Mouse (Mus musculus): ENCODE data around the gene Mllt6. TPM values are rescaled to one million over a fixed set of nuclear protein-coding genes. Genes with fewer than 3 reads are reported as not detected.

Gene Mllt6
- polyA plus RNA-seq (2012; ENCODE audit: insufficient read depth, insufficient read length, missing spikeins), result 10.9 and 12.9 TPM in 2 replicates

DNA sequence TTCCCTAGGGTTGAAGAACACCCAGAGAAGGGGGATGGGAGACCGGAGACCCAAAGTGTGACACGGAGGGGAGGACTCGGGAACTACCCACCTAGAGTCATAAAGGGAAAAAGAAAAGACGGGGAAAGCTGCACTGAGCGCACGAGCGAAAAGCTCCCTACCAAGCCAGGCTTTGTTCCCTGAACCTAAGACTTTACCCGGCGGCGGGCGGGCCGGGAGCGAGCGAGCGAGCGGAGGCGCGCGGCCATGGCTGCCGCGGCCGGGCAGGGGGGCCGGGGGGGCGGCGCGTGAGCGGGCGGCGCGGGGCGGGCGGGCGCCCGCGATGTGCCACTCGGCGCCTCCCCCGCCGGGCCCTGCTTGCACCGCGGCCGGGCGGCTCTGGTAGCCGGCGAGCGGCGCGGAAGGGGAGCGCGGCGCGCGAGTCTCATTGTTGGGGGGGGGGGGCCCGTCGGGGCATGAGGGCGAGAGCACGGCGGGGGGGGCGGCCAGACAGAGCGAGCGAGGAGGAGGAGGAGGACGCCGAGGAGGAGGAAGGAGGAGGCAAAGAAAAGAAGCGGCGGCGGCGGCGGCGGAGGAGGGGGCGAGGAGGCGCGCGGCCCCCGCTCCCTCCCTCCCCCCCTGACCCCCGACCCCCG is at the start of gene Mllt6:
Mllt6 (plus strand) TSS at position 522 of the 635 bp plus-strand sequence.
- peaks cover 5% of the 10 kb centered on the region; the same call in 1 of the 2 replicates for H3K4me1 ChIP-seq (ENCODE audit: control insufficient read depth, insufficient read depth, insufficient read length, low read length)
- peak within 1 kb of the TSS; percentile 88 for H3K4me3 ChIP-seq (ENCODE audit: insufficient read depth, low read depth, low read length)
- H3K27ac ChIP-seq (replicated peaks; ENCODE audit: low read depth, low read length), result peak within 1 kb of the TSS; percentile 90

- no peak overlapping the region for H3K27ac ChIP-seq (replicated peaks; ENCODE audit: low read depth, low read length)
- H3K4me1 ChIP-seq (ENCODE audit: control insufficient read depth, insufficient read depth, insufficient read length, low read length), result no peaks in the 10 kb centered on the region
- H3K4me3 ChIP-seq (ENCODE audit: insufficient read depth, low read depth, low read length), result no peak overlapping the region
These were observed 47.9 kb upstream of the Mllt6 start for GRCm38 (mm10) chr11:97615276-97615675.

- Histone ChIP-seq H3K4me3 (ENCODE audit: insufficient read depth, low read depth, low read length) (no peak overlapping the region), H3K4me1 (ENCODE audit: control insufficient read depth, insufficient read depth, insufficient read length, low read length) (no peaks in the 10 kb centered on the region), H3K27ac (replicated peaks; ENCODE audit: low read depth, low read length) (no peak overlapping the region)
These were observed 44.8 kb upstream of the Mllt6 start for GRCm38 (mm10) chr11:97618368-97618767.

GRCm38 (mm10) chr11:97619391-97619795 is 43.8 kb upstream of the Mllt6 start:
- Histone ChIP-seq H3K4me3 (ENCODE audit: insufficient read depth, low read depth, low read length) (no peak overlapping the region), H3K27ac (replicated peaks; ENCODE audit: low read depth, low read length) (no peak overlapping the region), H3K4me1 (ENCODE audit: control insufficient read depth, insufficient read depth, insufficient read length, low read length) (no peaks in the 10 kb centered on the region)

DNA sequence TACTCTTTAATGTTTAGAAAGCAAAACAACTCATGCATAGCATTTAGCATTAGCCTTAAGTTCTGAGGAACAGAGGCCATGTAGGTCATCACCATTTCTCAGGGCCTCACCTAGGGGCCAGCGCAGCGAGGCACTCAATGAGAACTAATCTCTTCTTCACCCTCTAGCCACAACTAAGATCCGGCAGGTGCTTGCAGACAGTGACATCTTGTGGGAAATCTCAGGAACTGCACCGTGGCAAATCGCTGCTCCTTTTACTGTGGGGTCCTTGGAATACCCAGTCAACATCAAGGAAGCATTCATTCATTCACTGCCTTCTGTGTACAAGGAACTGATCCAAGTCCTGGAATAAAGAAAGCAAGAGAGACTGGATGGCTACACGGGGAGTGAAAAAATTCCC is 40.8 kb upstream of the Mllt6 start:
- H3K4me3 ChIP-seq (ENCODE audit: insufficient read depth, low read depth, low read length), result no peak overlapping the region

GRCm38 (mm10) chr11:97623166-97623565 is 40.0 kb upstream of the Mllt6 start:
- Histone ChIP-seq H3K4me3 (ENCODE audit: insufficient read depth, low read depth, low read length) (no peak overlapping the region), H3K27ac (replicated peaks; ENCODE audit: low read depth, low read length) (no peak overlapping the region), H3K4me1 (ENCODE audit: control insufficient read depth, insufficient read depth, insufficient read length, low read length) (no peaks in the 10 kb centered on the region)

More for the DNA sequence above, 40.8 kb upstream of the Mllt6 start:
- Histone ChIP-seq H3K27ac (replicated peaks; ENCODE audit: low read depth, low read length) (no peak overlapping the region), H3K4me1 (ENCODE audit: control insufficient read depth, insufficient read depth, insufficient read length, low read length) (no peaks in the 10 kb centered on the region)

GRCm38 (mm10) chr11:97625551-97625950 is 37.7 kb upstream of the Mllt6 start:
- Histone ChIP-seq H3K4me3 (ENCODE audit: insufficient read depth, low read depth, low read length) (no peak overlapping the region), H3K27ac (replicated peaks; ENCODE audit: low read depth, low read length) (no peak overlapping the region), H3K4me1 (ENCODE audit: control insufficient read depth, insufficient read depth, insufficient read length, low read length) (no peaks in the 10 kb centered on the region; the same call in 1 of the 2 replicates)

- Histone ChIP-seq H3K27ac (replicated peaks; ENCODE audit: low read depth, low read length) (no peak overlapping the region), H3K4me3 (ENCODE audit: insufficient read depth, low read depth, low read length) (no peak overlapping the region), H3K4me1 (ENCODE audit: control insufficient read depth, insufficient read depth, insufficient read length, low read length) (no peaks in the 10 kb centered on the region; the same call in 1 of the 2 replicates)
These were observed 36.8 kb upstream of the Mllt6 start for GRCm38 (mm10) chr11:97626431-97626830.

DNA sequence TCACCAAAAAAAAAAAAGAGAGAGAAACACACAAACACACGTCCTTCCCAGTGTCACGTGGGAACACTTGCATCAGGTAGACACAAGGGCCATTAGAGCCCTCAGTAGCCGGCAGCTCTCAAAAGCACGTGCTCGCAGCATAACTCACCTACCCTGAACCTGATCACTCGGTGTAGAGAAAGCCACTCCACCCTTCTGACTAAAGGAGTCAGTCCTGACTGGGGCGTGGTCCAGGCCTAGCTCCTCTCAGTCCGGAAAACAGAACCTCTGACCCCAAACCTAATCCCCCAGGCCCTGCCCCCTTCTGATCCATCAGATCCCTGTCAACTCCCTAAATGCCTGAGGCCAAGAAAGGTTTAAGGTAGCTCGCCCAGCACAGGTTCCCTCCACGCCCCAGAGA is 36.4 kb upstream of the Mllt6 start:
- Histone ChIP-seq H3K4me1 (ENCODE audit: control insufficient read depth, insufficient read depth, insufficient read length, low read length) (no peaks in the 10 kb centered on the region; the same call in 1 of the 2 replicates), H3K27ac (replicated peaks; ENCODE audit: low read depth, low read length) (no peak overlapping the region), H3K4me3 (ENCODE audit: insufficient read depth, low read depth, low read length) (no peak overlapping the region)

DNA sequence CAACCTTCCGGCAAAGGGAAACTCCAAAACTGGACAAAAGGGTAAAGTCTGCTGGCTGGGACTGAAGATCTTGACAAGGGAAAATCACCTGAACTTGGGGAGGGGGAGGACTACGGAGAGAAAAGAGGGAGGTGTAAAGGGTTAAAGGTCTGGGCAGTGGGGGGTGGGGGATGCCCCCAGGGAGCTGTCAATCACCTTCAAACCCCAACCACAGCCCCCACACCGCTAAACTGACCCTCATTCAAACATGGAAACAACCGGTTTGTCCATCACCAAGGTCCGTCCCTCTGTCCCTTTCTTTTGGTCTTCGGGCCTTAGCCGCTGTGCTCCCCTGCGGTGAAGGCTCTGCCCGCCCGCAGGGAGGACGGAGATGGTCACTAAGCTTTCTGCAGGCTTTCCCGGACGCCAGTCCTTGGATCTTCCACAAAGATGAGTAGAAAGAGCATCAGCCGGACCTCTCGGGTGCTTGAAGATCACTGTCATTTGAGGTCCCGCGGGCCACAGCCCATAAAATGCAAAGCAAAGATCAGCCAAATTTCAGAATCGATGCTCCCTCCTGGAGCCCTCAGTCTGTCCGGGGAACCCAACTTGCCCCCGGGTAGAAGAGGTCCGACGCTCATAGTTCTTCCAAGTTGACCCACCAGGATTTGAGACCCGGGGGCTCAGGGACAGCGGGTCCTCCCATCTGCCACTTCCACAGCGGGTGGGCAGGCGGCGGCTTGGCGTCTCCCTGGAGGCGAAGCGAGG is 35.5 kb upstream of the Mllt6 start:
- Histone ChIP-seq H3K4me1 (ENCODE audit: control insufficient read depth, insufficient read depth, insufficient read length, low read length) (no peaks in the 10 kb centered on the region; the same call in 1 of the 2 replicates), H3K4me3 (ENCODE audit: insufficient read depth, low read depth, low read length) (peak overlapping the region; percentile 62; the same call in 1 of the 2 replicates), H3K27ac (replicated peaks; ENCODE audit: low read depth, low read length) (no peak overlapping the region)

GRCm38 (mm10) chr11:97628303-97628567 is 35.0 kb upstream of the Mllt6 start:
- peak overlapping the region; percentile 62; the same call in 1 of the 2 replicates for H3K4me3 ChIP-seq (ENCODE audit: insufficient read depth, low read depth, low read length)
- H3K4me1 ChIP-seq (ENCODE audit: control insufficient read depth, insufficient read depth, insufficient read length, low read length), result no peaks in the 10 kb centered on the region; the same call in 1 of the 2 replicates
- H3K27ac ChIP-seq (replicated peaks; ENCODE audit: low read depth, low read length), result no peak overlapping the region

- no peak overlapping the region for H3K27ac ChIP-seq (replicated peaks; ENCODE audit: low read depth, low read length)
- H3K4me1 ChIP-seq (ENCODE audit: control insufficient read depth, insufficient read depth, insufficient read length, low read length), result no peaks in the 10 kb centered on the region; the same call in 1 of the 2 replicates
- peak overlapping the region; percentile 62 for H3K4me3 ChIP-seq (ENCODE audit: insufficient read depth, low read depth, low read length)
These were observed 34.4 kb upstream of the Mllt6 start for GRCm38 (mm10) chr11:97628568-97629518.

DNA sequence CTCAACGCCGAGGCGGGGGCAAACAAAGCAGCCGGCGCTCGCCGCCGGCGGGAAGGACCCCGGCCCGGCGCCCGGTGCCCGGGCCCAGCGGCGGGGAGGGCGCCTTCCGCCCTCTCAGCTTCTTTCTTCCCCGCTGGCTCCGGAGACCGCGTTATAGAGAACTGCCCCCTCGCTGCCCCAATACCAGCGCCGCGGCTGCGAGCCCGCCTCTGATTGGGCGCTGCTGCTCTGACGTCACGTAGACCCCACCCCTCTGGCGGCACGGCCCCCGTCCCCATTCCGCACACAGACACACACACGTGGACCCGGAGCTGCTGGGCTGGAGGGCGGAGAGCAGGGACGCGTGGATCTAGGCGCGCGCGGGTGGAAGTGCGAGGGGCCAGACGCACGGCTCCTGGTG is 33.6 kb upstream of the Mllt6 start, which contains the start of gene Epop:
Epop (minus strand) TSS at position 127 of the 400 bp plus-strand sequence.
- Histone ChIP-seq H3K27ac (replicated peaks; ENCODE audit: low read depth, low read length) (no peak within 1 kb of the TSS), H3K4me3 (ENCODE audit: insufficient read depth, low read depth, low read length) (peak within 1 kb of the TSS; percentile 62)

DNA sequence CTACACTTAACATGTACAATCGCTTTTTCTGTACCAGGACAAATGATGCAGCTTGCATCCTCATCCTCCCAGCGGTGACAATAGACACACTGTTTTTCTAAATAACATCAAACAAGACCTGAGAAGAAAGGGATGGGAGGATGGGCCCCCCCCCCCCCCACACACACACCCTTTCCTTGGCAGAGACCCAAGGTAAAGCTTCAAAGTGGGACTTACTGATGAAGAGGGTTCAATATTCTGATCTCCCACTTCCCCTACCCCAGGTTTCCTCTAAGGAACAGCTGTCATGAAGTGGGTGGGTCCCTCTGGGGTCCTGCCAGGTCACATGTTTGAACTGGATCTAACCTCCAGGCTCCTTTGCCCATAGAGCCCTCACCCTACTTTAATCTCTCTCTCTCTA is 32.2 kb upstream of the Mllt6 start:
- Histone ChIP-seq H3K4me1 (ENCODE audit: control insufficient read depth, insufficient read depth, insufficient read length, low read length) (no peaks in the 10 kb centered on the region; the same call in 1 of the 2 replicates), H3K4me3 (ENCODE audit: insufficient read depth, low read depth, low read length) (no peak overlapping the region), H3K27ac (replicated peaks; ENCODE audit: low read depth, low read length) (no peak overlapping the region)

More for the DNA sequence above, 33.6 kb upstream of the Mllt6 start, which contains the start of gene Epop:
- no peaks in the 10 kb centered on the region; the same call in 1 of the 2 replicates for H3K4me1 ChIP-seq (ENCODE audit: control insufficient read depth, insufficient read depth, insufficient read length, low read length)

- no peak overlapping the region for H3K27ac ChIP-seq (replicated peaks; ENCODE audit: low read depth, low read length)
- no peak overlapping the region for H3K4me3 ChIP-seq (ENCODE audit: insufficient read depth, low read depth, low read length)
- no peaks in the 10 kb centered on the region; the same call in 1 of the 2 replicates for H3K4me1 ChIP-seq (ENCODE audit: control insufficient read depth, insufficient read depth, insufficient read length, low read length)
These were observed 31.7 kb upstream of the Mllt6 start for GRCm38 (mm10) chr11:97631500-97631899.
